Mouse (Mus musculus): ENCODE measurements around the gene Ccdc125. TPM values are rescaled to one million over a fixed set of nuclear protein-coding genes. Genes with fewer than 3 reads are reported as not detected.

Ccdc125 gene
- total and polyA plus RNA-seq, 2 experiments from 2014 or later, result 0.86 to 1.8 TPM

- H3K27me3 ChIP-seq (ENCODE audit: insufficient read depth, low read length), result no peaks in the 10 kb centered on the region
- no peaks in the 10 kb centered on the region for H3K36me3 ChIP-seq (ENCODE audit: insufficient read depth, low read length)
- WGBS, result 91% methylated on average over 15 of the region's 15 CpGs
- no peaks in the 10 kb centered on the region for H3K4me1 ChIP-seq (ENCODE audit: insufficient read depth, low read length)
- H3K9me3 ChIP-seq (ENCODE audit: low read length), result no peaks in the 10 kb centered on the region
- no peak for DNase-seq (ENCODE audit: low spot score)
- no peak for TF ChIP-seq CTCF (IDR thresholded peaks at IDR 0.05)
- no peak overlapping the region for H3K4me3 ChIP-seq (ENCODE audit: low read depth, low read length)
- H3K4me2 ChIP-seq (ENCODE audit: low read depth, low read length, poor library complexity, severe bottlenecking), result no peak overlapping the region
- no peak overlapping the region for H3K9ac ChIP-seq (replicated peaks; ENCODE audit: low read length, poor library complexity, severe bottlenecking)
- no peak overlapping the region for H3K27ac ChIP-seq (ENCODE audit: low read depth, low read length)
- ATAC-seq (ENCODE audit: low FRiP score), result no peak
Observed at GRCm38 (mm10) chr13:100675936-100676635, 6.6 kb downstream of the Ccdc125 start.

DNA sequence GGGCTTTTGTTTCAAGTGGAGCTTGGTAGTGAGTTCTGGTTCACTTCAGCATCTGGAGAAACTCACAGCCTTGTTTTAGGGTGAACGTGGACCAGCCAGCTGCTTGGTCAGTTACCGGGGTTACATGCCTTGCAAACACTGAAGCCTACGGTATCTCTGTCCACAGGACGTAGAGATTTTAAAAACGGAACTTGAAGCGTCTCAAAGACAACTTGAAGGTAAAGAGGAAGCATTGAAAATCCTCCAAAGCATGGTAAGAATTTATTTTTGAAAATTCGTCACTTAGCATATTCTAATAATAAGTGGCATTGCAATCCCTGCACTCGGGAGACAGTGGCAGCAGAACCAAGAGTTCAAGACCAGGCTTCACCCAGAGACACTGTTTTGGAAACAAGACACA, 12.1 kb downstream of the Ccdc125 start:
- Histone ChIP-seq H3K4me1 (ENCODE audit: insufficient read depth, low read length) (no peaks in the 10 kb centered on the region), H3K4me3 (ENCODE audit: low read depth, low read length) (no peak overlapping the region), H3K27me3 (ENCODE audit: insufficient read depth, low read length) (no peaks in the 10 kb centered on the region), H3K9me3 (ENCODE audit: low read length) (no peaks in the 10 kb centered on the region), H3K27ac (ENCODE audit: low read depth, low read length) (no peak overlapping the region), H3K9ac (replicated peaks; ENCODE audit: low read length, poor library complexity, severe bottlenecking) (no peak overlapping the region), H3K36me3 (ENCODE audit: insufficient read depth, low read length) (no peaks in the 10 kb centered on the region), H3K4me2 (ENCODE audit: low read depth, low read length, poor library complexity, severe bottlenecking) (no peak overlapping the region)
- WGBS, result 89% methylated on average over 8 of the region's 8 CpGs
- DNase-seq (ENCODE audit: low spot score) (no peak), ATAC-seq (ENCODE audit: low FRiP score) (no peak)
- no peak for TF ChIP-seq CTCF (IDR thresholded peaks at IDR 0.05)

GRCm38 (mm10) chr13:100682837-100683236, 13.3 kb downstream of the Ccdc125 start:
- Histone ChIP-seq H3K27ac (ENCODE audit: low read depth, low read length) (no peak overlapping the region), H3K9me3 (ENCODE audit: low read length) (no peaks in the 10 kb centered on the region), H3K4me2 (ENCODE audit: low read depth, low read length, poor library complexity, severe bottlenecking) (no peak overlapping the region), H3K4me1 (ENCODE audit: insufficient read depth, low read length) (no peaks in the 10 kb centered on the region), H3K36me3 (ENCODE audit: insufficient read depth, low read length) (no peaks in the 10 kb centered on the region), H3K9ac (replicated peaks; ENCODE audit: low read length, poor library complexity, severe bottlenecking) (no peak overlapping the region), H3K4me3 (ENCODE audit: low read depth, low read length) (no peak overlapping the region), H3K27me3 (ENCODE audit: insufficient read depth, low read length) (no peaks in the 10 kb centered on the region)
- DNase-seq (ENCODE audit: low spot score), result no peak
- ATAC-seq (ENCODE audit: low FRiP score), result no peak
- no peak for TF ChIP-seq CTCF (IDR thresholded peaks at IDR 0.05)
- 91% methylated on average over 2 of the region's 2 CpGs for WGBS

DNA sequence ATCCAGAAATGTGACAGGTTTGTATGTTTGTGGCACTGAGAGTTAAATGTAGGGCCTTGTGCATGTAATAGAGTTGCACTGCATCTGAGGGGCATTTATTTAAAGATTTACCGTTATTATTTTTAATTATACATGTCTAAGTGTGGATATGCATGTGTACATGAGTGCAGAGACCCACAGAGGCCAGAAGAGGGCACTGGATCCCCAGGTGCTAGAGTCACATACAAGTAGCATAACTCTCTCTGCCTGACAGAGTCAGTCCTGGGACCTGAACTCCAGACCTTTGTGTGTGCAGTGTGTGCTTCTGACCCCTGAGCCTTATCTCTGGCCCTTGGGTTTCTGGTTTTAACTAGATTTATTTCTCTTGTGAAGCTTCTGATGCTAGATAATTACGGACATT, 14.8 kb downstream of the Ccdc125 start:
- no peaks in the 10 kb centered on the region for H3K4me1 ChIP-seq (ENCODE audit: insufficient read depth, low read length)
- WGBS, result 73% methylated on average over 2 of the region's 2 CpGs
- H3K27me3 ChIP-seq (ENCODE audit: insufficient read depth, low read length), result no peaks in the 10 kb centered on the region
- no peak overlapping the region for H3K27ac ChIP-seq (ENCODE audit: low read depth, low read length)
- H3K9me3 ChIP-seq (ENCODE audit: low read length), result no peaks in the 10 kb centered on the region
- H3K36me3 ChIP-seq (ENCODE audit: insufficient read depth, low read length), result no peaks in the 10 kb centered on the region
- peak; percentile 30; the same call in 1 of the 2 replicates for TF ChIP-seq CTCF (IDR thresholded peaks at IDR 0.05)
- no peak for ATAC-seq (ENCODE audit: low FRiP score)
- H3K4me2 ChIP-seq (ENCODE audit: low read depth, low read length, poor library complexity, severe bottlenecking), result no peak overlapping the region
- no peak overlapping the region for H3K9ac ChIP-seq (replicated peaks; ENCODE audit: low read length, poor library complexity, severe bottlenecking)
- no peak overlapping the region for H3K4me3 ChIP-seq (ENCODE audit: low read depth, low read length)
- no peak for DNase-seq (ENCODE audit: low spot score)

DNA sequence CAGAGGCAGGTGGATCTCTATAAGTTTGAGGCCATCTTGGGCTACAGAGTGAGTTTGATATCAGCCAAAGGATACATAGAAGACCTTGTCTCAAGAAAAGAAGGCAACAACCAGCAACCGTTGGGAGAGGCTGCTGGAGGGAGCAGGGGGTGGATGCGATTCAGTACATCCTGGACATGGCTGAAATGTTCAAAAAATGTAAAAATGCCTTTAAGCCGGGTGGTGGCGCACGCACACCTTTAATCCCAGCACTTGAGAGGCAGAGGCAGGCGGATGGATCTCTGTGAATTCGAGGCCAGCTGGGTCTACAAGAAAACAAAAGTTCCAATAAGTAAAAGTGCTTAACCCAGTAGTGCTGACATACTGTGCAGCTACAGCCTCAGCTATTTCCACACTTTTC, 18.0 kb downstream of the Ccdc125 start:
- Histone ChIP-seq H3K4me1 (ENCODE audit: insufficient read depth, low read length) (no peaks in the 10 kb centered on the region), H3K9me3 (ENCODE audit: low read length) (no peaks in the 10 kb centered on the region), H3K27ac (ENCODE audit: low read depth, low read length) (no peak overlapping the region), H3K36me3 (ENCODE audit: insufficient read depth, low read length) (no peaks in the 10 kb centered on the region; the same call in 1 of the 2 replicates), H3K27me3 (ENCODE audit: insufficient read depth, low read length) (no peaks in the 10 kb centered on the region), H3K9ac (replicated peaks; ENCODE audit: low read length, poor library complexity, severe bottlenecking) (no peak overlapping the region), H3K4me3 (ENCODE audit: low read depth, low read length) (no peak overlapping the region), H3K4me2 (ENCODE audit: low read depth, low read length, poor library complexity, severe bottlenecking) (no peak overlapping the region)
- DNase-seq (ENCODE audit: low spot score) (no peak), ATAC-seq (ENCODE audit: low FRiP score) (no peak)
- 59% methylated on average over 7 of the region's 7 CpGs for WGBS
- TF ChIP-seq CTCF (IDR thresholded peaks at IDR 0.05), result no peak

DNA sequence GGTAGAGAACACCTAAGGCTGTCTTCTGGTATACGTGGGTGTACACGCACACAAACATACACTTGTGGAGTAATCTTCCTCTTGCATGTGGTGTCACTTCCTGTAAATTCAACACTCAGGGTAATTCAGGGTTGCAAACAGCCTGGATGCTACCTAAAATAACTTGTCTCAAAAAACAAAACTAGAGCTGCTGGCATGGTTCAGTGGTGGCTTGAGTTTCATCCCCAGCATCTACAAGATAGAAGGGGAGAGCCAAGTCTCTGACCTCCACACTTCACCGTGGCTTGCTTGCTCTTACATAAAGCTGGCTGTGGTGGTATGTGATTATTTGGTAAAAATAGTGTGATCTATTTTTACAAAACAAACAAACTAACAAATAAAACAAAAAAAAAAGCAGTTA, 28.0 kb downstream of the Ccdc125 start:
- Histone ChIP-seq H3K9ac (replicated peaks; ENCODE audit: low read length, poor library complexity, severe bottlenecking) (no peak overlapping the region), H3K4me1 (ENCODE audit: insufficient read depth, low read length) (no peaks in the 10 kb centered on the region), H3K9me3 (ENCODE audit: low read length) (no peaks in the 10 kb centered on the region), H3K27me3 (ENCODE audit: insufficient read depth, low read length) (no peaks in the 10 kb centered on the region), H3K36me3 (ENCODE audit: insufficient read depth, low read length) (peaks cover 32% of the 10 kb centered on the region), H3K4me2 (ENCODE audit: low read depth, low read length, poor library complexity, severe bottlenecking) (no peak overlapping the region), H3K4me3 (ENCODE audit: low read depth, low read length) (no peak overlapping the region), H3K27ac (ENCODE audit: low read depth, low read length) (no peak overlapping the region)
- TF ChIP-seq CTCF (IDR thresholded peaks at IDR 0.05), result no peak
- DNase-seq (ENCODE audit: low spot score), result no peak
- ATAC-seq (ENCODE audit: low FRiP score), result no peak
- WGBS, result 96% methylated on average over 3 of the region's 3 CpGs

All from midbrain, postnatal 0 days (tissue).